ENCODE assay signal across 17 mouse cellular contexts in the genomic region with DNA sequence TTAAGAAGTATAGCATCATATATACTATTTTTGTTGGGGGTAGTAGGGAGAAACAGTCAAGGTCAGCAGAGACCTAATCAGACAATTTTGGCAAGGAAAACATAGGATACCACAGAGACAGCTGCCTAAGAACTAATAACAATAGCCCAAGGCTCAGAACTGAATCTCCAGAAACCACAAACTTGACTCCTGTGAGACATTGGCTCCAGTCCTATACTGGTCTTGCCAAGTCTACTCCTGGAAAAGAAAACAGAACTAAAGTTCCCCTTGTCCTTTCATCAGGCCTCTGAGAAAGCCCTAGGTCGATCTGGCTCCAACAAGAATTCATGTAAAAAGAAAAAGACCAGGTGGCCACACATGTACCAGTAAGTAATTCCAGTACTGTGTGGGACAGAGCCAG.
DNase-seq lines count a peak whose midpoint lies in the region; ATAC-seq and TF ChIP-seq lines count a peak whose summit lies in the region.
"Had no signal": no experiment of that assay in that cellular context is flagged by ENCODE, and none has a peak within 500 bp of the region (broad histone marks: within the 10 kb centered on the region; RNA-seq: fewer than 3 reads in every experiment).

No protein-coding gene starts in this region.

- no peak overlapping the region for H3ac ChIP-seq in myocyte (ENCODE audit: control insufficient read depth, insufficient read length)

- DNase-seq in gastrocnemius, adult 18-20 months (ENCODE audit: low spot score): peak; percentile 38
- DNase-seq in gastrocnemius, postnatal 10 days: no peak
- DNase-seq in limb, embryonic 14.5 days (ENCODE audit: low spot score): peak; percentile 48
- no peak for DNase-seq in limb, embryonic 10.5 days (ENCODE audit: low spot score)
- peak; percentile 13 for DNase-seq in brain, embryonic 14.5 days (ENCODE audit: low read depth)
- DNase-seq: adrenal gland, adult 2 months; cerebellum, adult 9-10 months; gastrocnemius, postnatal 14 days; layer of hippocampus, adult 9-11 months; lung, adult 2 months; thymus, postnatal 14 days had no signal

- H3K4me1 ChIP-seq in limb, embryonic 14.5 days (ENCODE audit: control insufficient read depth, insufficient read depth, low read length): peaks cover 6% of the 10 kb centered on the region
- H3K4me1 ChIP-seq in limb, embryonic 10.5 days: no peaks in the 10 kb centered on the region
- peaks cover 11% of the 10 kb centered on the region for H3K4me1 ChIP-seq in midbrain, embryonic 16.5 days (ENCODE audit: control insufficient read depth, insufficient read depth, low read length)
- H3K4me1 ChIP-seq: kidney, embryonic 15.5 days had no signal

- no peak overlapping the region for H3K4me2 ChIP-seq in limb, embryonic 14.5 days (replicated peaks; ENCODE audit: low read depth, low read length, severe bottlenecking)
- no peak overlapping the region for H3K4me2 ChIP-seq in myocyte (ENCODE audit: low read depth)
- H3K4me2 ChIP-seq in midbrain, embryonic 16.5 days (ENCODE audit: low read length): no peak overlapping the region
- H3K4me2 ChIP-seq: kidney, embryonic 15.5 days; neural tube, embryonic 13.5 days had no signal

- no peak for ATAC-seq in limb, embryonic 14.5 days (ENCODE audit: low FRiP score, low read depth)
- ATAC-seq in cerebellum, adult (ENCODE audit: insufficient number of reproducible peaks, low FRiP score, low TSS enrichment): no peak
- no peak for ATAC-seq in midbrain, embryonic 16.5 days

- 21% methylated on average over 1 of the region's 1 CpGs for WGBS in limb, embryonic 14.5 days
- WGBS in limb, embryonic 10.5 days: 73% methylated on average over 1 of the region's 1 CpGs
- WGBS in midbrain, embryonic 16.5 days: 60% methylated on average over 1 of the region's 1 CpGs

- H3K9ac ChIP-seq in limb, embryonic 14.5 days (ENCODE audit: low read depth, low read length, severe bottlenecking): no peak overlapping the region
- H3K9ac ChIP-seq in midbrain, embryonic 16.5 days (ENCODE audit: low read depth, low read length): no peak overlapping the region
- H3K9ac ChIP-seq: kidney, embryonic 15.5 days; neural tube, embryonic 13.5 days had no signal

- no peak for TF ChIP-seq POLR2A in limb, embryonic 14.5 days (IDR thresholded peaks at IDR 0.05; ENCODE audit: borderline replicate concordance, extremely low read depth, insufficient read depth, insufficient read length)
- TF ChIP-seq POLR2A in brain, embryonic 14.5 days (IDR thresholded peaks at IDR 0.05; ENCODE audit: borderline replicate concordance, extremely low read depth, insufficient read depth, insufficient read length, poor library complexity, severe bottlenecking): no peak
- no peak for TF ChIP-seq POLR2A in myocyte (IDR thresholded peaks at IDR 0.05; ENCODE audit: insufficient read length, low read depth)

- H3K4me3 ChIP-seq in limb, embryonic 14.5 days (replicated peaks; ENCODE audit: low read length): no peak overlapping the region
- no peak overlapping the region for H3K4me3 ChIP-seq in limb, embryonic 10.5 days
- no peak overlapping the region for H3K4me3 ChIP-seq in myocyte
- H3K4me3 ChIP-seq in midbrain, embryonic 16.5 days (ENCODE audit: low read depth, low read length): no peak overlapping the region
- H3K4me3 ChIP-seq: erythroblast, embryonic 14.5 days; kidney, embryonic 15.5 days; neural tube, embryonic 13.5 days had no signal

- no peaks in the 10 kb centered on the region for H3K27me3 ChIP-seq in limb, embryonic 14.5 days (ENCODE audit: control insufficient read depth, insufficient read depth, low read length)
- no peaks in the 10 kb centered on the region for H3K27me3 ChIP-seq in limb, embryonic 10.5 days (ENCODE audit: low read depth, poor library complexity, severe bottlenecking)
- no peaks in the 10 kb centered on the region for H3K27me3 ChIP-seq in myocyte (ENCODE audit: control insufficient read depth, insufficient read depth, insufficient read length)
- H3K27me3 ChIP-seq in midbrain, embryonic 16.5 days (ENCODE audit: control insufficient read depth, insufficient read depth, low read depth, low read length): no peaks in the 10 kb centered on the region
- H3K27me3 ChIP-seq: kidney, embryonic 15.5 days; neural tube, embryonic 13.5 days had no signal

- TF ChIP-seq CTCF in brain, embryonic 14.5 days (IDR thresholded peaks at IDR 0.05; ENCODE audit: borderline replicate concordance, extremely low read depth, insufficient read depth, insufficient read length): no peak

- H3K9me3 ChIP-seq in limb, embryonic 14.5 days (ENCODE audit: control insufficient read depth, low read length): no peaks in the 10 kb centered on the region
- no peaks in the 10 kb centered on the region for H3K9me3 ChIP-seq in limb, embryonic 10.5 days (replicated peaks)
- H3K9me3 ChIP-seq in midbrain, embryonic 16.5 days (replicated peaks; ENCODE audit: control insufficient read depth, low read length, poor library complexity, severe bottlenecking): no peaks in the 10 kb centered on the region
- H3K9me3 ChIP-seq: kidney, embryonic 15.5 days; neural tube, embryonic 13.5 days had no signal

- no peak overlapping the region for H3K27ac ChIP-seq in limb, embryonic 14.5 days (replicated peaks; ENCODE audit: low read depth, low read length)
- H3K27ac ChIP-seq in limb, embryonic 10.5 days: no peak overlapping the region
- no peak overlapping the region for H3K27ac ChIP-seq in midbrain, embryonic 16.5 days (ENCODE audit: low read length)
- H3K27ac ChIP-seq: kidney, embryonic 15.5 days; neural tube, embryonic 13.5 days had no signal

- no peaks in the 10 kb centered on the region for H3K36me3 ChIP-seq in limb, embryonic 14.5 days (ENCODE audit: control insufficient read depth, insufficient read depth, low read length)
- H3K36me3 ChIP-seq in limb, embryonic 10.5 days: no peaks in the 10 kb centered on the region
- no peaks in the 10 kb centered on the region for H3K36me3 ChIP-seq in myocyte (ENCODE audit: control insufficient read depth, insufficient read depth)
- no peaks in the 10 kb centered on the region for H3K36me3 ChIP-seq in midbrain, embryonic 16.5 days (ENCODE audit: control insufficient read depth, insufficient read depth, low read length)
- H3K36me3 ChIP-seq: kidney, embryonic 15.5 days; neural tube, embryonic 13.5 days had no signal

- no peaks in the 10 kb centered on the region for H3K79me2 ChIP-seq in myocyte (ENCODE audit: control insufficient read depth, insufficient read depth)

TF ChIP-seq in myocyte, 11 proteins besides CTCF, POLR2A, EP300 and RAD21:
- no peak for TF ChIP-seq POLR2AphosphoS2 (IDR thresholded peaks at IDR 0.05; ENCODE audit: insufficient read length, low read depth)
- no peak for TF ChIP-seq SRF (IDR thresholded peaks at IDR 0.05; ENCODE audit: control insufficient read depth, insufficient read length, low read depth)
- 0 out of 2 replicates have a peak, but pooled peaks have one; percentile 22 for TF ChIP-seq CEBPB (IDR thresholded peaks at IDR 0.05; ENCODE audit: insufficient read depth, poor library complexity, severe bottlenecking)

Comparison
In these comparisons a context has a peak if more than half of its experiments do, and no peak if none do; other contexts are left out.
1. DNase-seq: peak in gastrocnemius, adult 18-20 months (single experiment), limb, embryonic 14.5 days (single experiment) and brain, embryonic 14.5 days (single experiment); none in gastrocnemius, postnatal 10 days (single experiment) and limb, embryonic 10.5 days (single experiment).